Mouse (Mus musculus) olfactory bulb, adult 2 months (tissue): ENCODE measurements around the gene Fgfr2.

Experiments
- CTCF ChIP-seq: fragments of 200-500 bp; IDR thresholded peaks from 2 replicates; pipeline ENCODE4 v1.5.1; 2012; ENCODE audit warnings: low read depth, mild to moderate bottlenecking, low read length, moderate library complexity; ENCODE audit not compliant: insufficient read depth
- POLR2A ChIP-seq: fragments of 200-500 bp; IDR thresholded peaks from 2 replicates; pipeline ENCODE4 v1.6.1; 2012; ENCODE audit warnings: mild to moderate bottlenecking, low read depth, low read length, moderate library complexity; ENCODE audit not compliant: insufficient read depth

- TF ChIP-seq CTCF (no peak), POLR2A (no peak)
These were observed 2900.4 kb downstream of the Fgfr2 start for GRCm38 (mm10) chr7:130222633-130223354.
